Mouse (Mus musculus) kidney, adult 8-10 months (tissue): ENCODE measurements around the gene Comp.
A peak's percentile ranks its signal among the peaks of the same experiment; 100 is the strongest.

Experiments
- DNase-seq, 2 experiments: peaks; one replicate each; pipeline ENCODE4 v3.0.0; 2022

Comp gene

DNA sequence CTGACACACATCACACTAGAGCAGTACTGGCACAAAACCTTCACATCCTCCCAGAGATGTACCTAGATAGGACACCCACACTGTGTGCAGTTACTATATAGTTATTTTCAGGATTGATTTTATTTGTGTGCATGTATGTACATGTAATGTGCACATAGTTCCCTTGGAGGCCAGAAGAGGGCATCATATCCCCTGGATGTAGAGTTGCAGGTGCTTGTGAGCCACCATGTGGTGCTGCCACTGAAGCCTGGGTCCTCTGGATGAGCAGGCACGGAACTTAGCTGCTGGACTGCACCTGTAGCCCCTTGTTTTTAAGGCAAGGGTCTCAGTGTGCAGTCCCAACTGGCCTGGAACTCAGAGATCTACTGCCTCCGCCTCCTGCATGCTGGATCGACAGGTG lies 30.9 kb downstream of the Comp start:
- DNase-seq: no peak

DNA sequence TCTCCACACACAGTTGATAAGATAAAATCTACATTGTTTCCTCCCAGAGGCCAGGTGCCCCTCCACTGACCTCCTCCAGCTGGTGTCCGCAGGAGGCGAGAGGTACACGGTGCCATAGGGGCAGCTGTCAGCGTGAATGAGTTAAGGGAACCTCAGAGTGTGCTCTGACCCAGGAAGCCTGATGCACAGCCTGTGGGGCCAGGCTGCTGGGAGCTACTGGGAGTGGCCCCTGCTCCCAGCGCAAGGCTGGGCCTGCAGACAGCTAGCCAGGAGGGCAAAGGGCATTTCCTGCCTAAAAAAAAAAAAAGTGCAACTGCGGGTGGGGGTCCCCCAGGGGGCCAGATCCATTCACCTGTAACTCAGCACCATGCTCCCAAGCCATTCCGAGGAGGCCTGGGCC lies 31.8 kb downstream of the Comp start:
- no peak for DNase-seq

DNA sequence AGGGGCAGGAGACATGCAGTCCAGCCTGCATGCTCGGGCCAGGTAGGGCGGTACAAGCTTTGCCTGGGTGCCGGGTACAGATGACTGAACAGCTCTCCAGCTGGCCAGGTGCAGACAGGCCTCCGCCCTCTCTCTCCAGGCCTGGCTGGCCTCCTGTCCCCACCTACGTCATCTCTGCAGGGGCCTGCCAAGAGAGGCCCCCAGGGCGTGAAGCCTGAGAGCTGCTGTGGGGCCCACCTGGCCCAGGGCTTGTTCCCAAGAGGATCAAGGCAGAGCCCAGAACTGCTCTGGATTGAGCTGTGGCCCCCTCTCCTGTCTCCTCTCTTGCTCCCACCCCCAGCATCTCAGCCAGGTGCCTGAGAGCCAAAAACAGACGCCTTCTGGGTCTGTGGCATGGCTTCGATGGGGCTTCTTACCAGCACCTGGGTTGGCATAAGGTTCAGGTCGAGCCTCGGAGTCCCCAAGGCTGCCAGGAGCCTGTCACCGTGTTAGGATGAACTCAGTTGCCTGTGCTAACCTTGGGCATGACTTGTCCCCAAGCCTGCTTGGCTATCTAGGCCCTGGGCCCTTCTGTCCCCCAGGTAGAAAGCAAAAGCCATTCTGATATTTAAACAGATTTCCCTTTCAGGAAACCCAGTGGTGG lies 33.2 kb downstream of the Comp start:
- peak; percentile 26 to 28 for DNase-seq

DNA sequence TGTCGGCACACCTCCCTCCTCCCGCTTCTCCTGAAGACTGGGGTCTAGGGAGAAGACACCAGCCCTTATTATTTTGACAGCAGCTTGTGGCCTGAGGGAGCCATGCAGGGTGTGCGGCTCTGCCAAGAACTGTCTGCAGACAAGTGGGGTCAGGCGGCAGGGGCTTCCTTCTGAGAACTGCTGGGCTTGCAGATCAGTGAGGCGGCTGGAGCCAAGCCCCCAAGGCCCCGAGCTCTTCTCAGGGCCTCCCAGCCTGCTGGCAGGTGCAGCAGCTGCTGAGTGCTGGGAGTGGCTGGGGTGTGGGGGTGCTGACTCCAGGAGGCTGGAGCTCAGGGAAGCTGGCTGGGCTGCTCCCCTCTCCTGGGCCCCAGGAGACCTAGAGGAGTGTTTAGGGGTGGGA lies 34.9 kb downstream of the Comp start:
- no peak for DNase-seq

DNA sequence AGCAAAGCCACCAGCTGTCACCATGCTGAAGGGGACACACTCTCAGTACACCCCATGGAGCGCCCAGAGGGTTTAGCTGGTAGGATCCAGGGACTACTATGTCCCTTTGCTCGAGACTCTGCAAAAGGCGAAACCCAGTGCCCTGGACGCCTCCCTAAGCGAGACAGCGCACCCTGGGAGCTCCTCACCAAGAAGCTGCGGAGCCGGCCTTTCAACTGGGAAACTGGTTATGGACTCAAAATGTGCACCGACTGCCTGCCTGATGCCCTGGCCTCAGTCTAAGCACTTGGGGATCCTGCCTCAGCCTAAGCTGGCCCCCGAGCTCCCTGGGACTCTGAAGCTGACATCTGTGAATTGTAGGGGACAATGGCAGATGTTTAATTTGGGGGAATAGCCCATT lies 35.7 kb downstream of the Comp start:
- no peak for DNase-seq

DNA sequence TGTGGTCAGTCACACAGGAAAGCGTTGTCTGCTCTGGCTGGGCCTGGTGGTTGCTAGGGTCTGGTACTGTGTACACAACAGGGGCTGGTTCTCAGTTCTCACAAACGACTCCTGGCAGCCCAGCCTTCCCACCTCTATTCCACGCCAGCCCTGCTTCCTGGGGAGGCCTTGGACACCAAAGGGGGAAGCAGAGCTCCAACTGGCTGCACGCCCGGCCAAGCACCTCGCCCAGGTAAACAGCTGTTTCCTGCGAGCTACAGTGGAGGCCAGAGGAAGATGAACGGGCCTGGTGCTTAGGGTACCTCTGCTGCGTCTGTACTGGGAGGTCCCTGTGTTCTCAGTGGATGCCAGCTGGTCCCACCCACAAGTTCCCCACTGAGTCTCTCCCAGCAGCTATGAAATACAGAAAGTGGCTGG lies 36.1 kb downstream of the Comp start:
- no peak for DNase-seq

DNA sequence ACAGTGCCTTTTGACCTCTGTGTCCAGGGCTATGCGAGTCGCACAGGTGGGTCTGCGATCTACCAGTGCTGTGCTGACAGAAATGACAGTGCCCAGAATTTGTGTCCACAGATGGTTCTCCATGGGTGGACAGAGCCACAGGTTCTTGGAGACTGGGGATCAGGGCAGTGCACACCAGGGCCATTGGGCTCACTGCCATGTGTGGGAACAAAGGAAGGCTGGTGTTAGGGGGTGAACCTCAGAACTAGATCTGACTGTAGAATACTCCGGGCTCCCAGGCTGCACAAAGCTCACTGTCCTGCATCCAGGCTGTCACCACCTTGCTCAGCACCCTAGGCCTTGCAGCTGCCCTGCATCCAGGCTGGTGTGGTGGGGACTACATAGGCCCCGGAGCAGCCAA lies 36.9 kb downstream of the Comp start:
- no peak for DNase-seq

DNA sequence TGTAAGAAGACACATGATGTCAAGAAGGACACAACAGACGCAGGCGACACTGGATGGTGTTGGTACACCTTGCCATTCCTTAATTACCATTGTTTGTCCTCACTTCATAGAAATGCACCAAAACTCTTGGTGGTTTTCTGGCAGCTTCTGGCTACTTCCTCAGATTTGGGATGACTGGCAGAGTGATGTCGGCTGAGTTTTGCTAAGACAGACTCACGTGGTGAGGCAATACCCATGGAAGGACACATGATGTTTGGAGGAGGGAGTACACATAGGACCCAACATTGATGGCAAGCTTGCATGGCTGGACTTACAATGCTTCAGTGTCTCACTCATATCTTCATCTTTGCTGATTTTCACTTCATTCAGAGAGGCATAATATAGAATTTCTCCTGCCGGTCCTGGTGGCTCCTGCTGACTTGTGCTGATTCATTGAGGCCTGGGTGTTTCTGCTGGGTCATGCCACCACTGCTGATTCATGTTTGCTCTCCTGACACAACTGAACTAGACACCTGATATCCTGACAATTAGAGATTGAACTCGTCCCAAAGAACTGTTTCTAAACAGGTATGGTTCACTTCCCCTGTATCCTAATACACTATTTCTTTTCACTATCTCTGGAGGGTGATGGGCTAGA lies 41.1 kb downstream of the Comp start:
- no peak for DNase-seq

DNA sequence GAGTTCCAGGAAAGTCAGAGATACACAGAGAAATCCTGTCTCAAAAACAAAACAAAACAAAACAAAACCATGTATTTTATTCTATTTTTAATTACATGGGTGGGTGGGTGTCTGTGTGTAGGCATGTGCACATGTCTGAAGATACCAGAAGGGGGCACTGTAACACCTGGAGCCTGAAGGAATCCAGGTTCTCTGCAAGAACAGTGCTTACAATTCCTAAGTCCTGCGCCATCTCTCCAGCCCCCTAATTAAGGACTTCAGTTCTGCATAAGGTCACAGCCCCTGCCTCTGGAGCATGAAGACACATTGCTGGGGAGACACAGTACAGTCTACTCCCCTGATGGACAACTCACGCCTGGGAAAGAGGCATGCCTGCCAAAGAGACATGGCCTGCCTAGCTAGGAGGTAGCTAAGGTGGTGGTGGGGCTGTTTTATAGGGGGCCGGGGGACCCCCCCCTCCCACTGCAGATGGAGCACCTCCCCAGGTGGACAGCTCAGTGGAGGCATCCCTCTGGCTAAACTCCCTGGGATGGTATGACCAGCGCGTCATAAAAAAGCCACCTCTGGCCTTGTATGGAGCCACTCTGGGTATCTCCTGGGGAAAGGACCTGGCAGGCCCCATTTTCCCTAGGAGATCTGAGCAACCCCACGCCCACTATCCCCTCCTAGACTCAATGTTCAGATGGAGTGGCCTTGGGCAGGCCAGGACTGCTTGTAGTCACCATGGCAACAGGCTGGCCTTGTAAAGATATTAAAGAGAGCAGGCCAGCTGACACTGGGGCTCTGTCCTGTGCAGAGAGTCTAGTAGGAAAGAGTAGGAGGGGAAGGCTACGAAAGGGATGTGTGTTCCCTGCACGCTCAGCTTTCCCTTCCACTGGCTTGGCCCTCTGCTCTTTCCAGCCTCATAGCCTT lies 42.4 kb downstream of the Comp start:
- peak in 1 of 2 experiments; percentile 26 for DNase-seq

DNA sequence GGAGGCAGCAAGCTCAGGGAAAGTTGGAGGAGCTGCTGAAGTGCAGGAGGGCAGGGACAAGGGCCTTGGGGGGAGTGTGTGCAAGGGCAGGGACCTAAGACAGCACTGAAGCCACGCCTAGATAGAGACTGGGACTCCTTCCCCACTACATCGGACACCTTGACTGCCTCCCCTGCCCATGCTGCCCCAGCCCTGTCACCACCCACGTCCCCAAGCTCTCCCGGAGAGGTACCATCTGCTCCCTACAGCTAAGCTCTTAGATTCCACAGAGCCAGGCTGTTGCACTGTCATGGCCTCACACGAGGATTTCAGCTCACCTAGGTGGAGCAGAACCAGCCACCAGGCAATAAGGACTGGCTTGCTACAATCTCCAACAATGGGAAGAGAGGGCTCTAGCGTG lies 43.6 kb downstream of the Comp start:
- no peak for DNase-seq

DNA sequence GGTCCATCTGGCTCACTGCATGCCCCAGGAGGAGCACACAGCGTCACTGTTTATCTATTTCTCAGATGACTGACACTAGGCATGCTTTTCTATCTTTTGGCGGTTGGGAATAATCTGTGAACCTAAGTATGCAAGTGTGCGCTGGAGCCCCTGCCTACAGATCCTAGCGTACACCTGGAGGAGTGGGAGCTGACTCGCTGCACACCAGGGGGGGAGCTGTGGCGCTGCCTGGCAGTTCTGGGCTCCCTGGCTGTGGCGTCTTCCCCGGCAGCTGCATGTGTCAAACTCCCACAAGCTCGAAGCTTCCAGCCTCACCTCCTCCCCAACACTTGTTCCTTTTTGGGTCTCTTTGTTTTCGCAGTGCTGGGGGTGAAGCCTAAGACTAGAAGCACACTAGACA lies 44.6 kb downstream of the Comp start:
- no peak for DNase-seq

DNA sequence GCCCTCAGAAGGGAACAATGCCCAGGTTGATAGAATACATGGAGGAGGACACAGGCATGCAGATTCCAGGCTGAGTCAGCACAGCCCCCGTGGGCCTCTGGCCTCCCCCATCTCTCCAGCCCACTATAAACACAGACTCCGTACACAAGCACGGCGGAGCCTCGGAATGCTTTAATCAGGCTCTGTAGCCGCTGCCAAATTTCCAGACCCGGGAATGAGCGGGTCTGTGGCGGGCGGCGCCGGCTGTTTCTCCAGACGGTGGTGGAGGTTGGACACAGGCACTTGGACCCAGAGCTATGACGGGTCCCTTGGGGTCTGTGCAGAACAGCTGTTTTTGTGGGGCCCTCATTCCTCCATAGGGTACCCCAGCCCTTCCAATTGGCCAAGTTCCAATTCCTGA lies 45.6 kb downstream of the Comp start:
- no peak for DNase-seq

DNA sequence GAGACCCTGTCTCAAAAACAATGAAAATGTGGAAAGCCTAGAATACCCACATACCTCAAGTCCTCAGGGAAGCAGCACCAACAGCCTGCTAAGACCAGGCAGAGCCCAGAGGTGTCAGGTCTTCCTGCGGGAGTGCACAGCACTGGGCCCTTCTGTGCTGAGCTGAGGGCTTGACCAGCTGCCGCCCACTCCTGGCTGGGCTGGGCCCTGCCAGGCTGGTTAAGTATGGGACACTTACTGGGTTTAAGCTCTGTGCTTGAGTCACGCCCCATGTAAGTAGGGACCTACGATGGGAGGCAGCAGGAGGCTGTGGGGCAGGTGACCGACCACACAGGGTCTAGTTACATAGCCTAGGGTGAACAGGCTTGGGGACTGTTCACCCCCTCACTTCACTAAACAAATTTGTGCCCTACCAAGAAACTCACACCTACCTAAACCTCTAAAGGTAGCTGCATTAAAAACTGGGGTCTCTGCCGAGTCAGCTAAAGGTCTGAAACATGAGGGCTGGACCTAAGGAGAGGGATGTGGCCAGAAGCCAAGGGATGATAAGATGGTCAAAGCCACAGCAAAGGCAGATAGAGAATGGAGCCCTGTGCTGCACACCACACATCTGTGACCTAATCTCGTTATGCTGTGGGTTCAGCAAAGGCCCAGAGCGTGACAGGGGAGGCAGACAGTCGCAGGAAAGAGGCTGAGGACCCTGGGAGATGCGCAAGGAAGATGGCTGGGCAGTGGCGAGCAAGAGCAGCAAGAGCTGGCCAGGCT lies 46.7 kb downstream of the Comp start:
- no peak for DNase-seq

DNA sequence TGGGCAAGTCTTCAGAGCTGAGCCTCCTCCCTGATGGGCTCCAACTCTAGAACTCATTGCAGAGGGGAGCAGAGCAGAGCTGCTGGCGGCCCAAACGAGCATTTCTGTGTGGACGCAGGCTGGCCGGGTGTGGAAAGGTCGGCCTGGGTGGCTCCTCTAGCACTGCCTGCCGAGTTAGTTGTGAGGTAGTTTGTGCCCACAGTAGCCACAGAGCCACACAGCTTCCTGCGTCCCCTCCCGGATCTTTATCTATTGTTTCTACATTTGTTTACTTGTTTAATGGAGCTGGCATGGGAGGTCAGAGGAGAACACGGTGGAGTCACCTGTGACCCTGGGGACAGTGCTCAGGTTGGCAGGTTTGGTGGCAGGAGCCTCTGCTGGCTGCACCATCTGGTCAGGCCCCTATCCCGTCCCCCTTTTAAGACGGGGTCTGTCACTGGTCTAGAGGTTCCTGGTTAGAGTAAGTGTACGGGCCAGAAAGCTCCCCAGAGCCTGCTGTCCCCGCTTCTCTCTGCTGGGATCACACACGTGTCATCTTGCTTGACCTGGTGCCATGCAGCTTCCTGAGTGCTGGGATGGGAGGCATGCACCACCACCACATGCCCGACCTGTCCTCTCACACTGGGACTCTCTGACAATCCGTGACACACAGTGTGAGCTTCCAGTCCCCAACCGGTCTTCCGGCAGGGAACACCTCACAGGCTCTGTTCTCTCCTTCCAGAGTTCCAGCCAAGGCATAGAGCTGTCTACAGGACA lies 48.2 kb downstream of the Comp start:
- no peak for DNase-seq

DNA sequence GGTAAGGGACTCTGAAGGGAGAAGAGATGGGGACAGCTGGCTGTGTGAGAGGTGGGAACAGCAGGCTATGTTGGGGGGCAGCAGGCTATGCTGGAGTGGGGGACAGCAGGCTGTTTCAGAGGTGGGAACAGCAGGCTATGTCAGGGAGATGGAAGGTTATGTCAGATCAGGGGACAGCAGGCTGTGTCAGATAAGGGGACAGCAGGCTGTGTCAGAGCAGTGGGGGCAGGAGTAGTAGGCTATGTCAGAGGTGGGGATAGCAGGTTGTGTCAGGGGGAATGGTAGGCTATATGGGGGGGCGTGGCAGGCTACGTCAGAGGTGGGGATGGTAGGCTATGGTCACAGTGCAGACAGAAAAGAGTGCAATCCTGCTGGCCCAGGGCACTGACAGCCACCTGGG lies 49.4 kb downstream of the Comp start:
- no peak for DNase-seq

DNA sequence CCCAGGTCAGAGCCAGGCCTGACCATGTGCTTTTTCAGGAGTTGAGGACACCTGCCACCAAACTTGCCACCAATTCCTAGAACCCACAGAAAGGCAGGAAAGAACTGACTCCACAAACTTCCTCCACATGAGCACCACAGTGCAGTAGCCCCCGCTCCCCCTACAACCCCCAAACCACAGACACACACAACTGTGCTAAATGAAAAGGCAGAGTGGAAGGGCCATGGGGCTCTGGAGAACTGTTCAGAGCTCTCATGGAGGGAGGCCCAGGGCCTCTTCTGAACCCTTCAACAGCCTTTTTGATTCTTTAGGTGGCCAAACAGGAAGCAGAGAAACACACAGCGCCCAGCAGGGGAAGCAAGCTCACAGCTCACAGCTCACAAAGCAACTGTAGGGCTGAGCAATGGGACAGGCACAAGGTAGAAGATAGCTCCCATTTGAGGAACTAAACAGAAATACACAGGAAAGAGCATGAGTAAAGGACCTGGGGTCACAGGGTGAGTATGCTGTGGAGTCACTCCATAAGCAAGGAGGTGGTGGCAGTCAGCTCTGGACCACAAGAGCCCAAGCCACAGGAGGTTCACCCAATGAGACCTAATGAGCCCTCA lies 53.0 kb downstream of the Comp start:
- DNase-seq: no peak

DNA sequence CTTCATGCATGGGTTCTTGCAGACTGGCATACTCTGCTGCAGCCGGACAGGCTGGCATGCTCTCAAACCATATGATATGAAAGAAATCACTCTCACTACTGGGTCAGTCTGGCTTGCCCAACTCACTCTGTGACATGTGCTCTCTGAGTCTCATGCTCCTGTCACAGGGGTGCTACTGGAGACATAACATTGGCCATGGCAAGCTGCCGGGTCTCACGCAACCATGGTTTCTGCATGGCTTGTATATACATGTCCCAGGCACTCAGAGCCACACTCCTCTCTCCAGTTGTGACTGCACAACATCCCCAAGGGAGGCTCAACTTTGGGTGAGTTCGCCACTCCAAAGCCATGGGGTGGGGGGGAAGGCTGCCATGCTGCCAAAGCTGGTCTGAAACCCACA lies 57.9 kb downstream of the Comp start:
- DNase-seq: no peak
